Mouse (Mus musculus) intestine, postnatal 0 days (tissue): ENCODE results near the gene Ptcd1. TPM values are rescaled to one million over a fixed set of nuclear protein-coding genes. Genes with fewer than 3 reads are reported as not detected.

Experiments used
- ATAC-seq: fragments of 200-750 bp; cut with Nextera tagmentation; 2 replicates; pipeline ENCODE4 v1.8.0; 2017; ENCODE audit warnings: mild to moderate bottlenecking, moderate TSS enrichment, moderate library complexity
- H3K27ac ChIP-seq: fragments of 300-500 bp; sonication (generic); 2 replicates; pipeline ENCODE4 v1.5.1; 2014; ENCODE audit warnings: mild to moderate bottlenecking, low read depth, low read length, moderate library complexity
- H3K27me3 ChIP-seq: fragments of 300-500 bp; sonication (generic); replicated peaks from 2 replicates; pipeline ENCODE4 v1.6.1; 2014; ENCODE audit warnings: low read length, mixed read lengths; ENCODE audit not compliant: control insufficient read depth, insufficient read depth
- H3K36me3 ChIP-seq: fragments of 300-500 bp; sonication (generic); 2 replicates; pipeline ENCODE4 v1.6.1; 2014; ENCODE audit warnings: mild to moderate bottlenecking, moderate library complexity; ENCODE audit not compliant: control insufficient read depth, insufficient read depth
- H3K4me1 ChIP-seq: fragments of 300-500 bp; sonication (generic); replicated peaks from 2 replicates; pipeline ENCODE4 v1.6.1; 2014; ENCODE audit warnings: antibody characterized with exemption, low read length, mixed read lengths; ENCODE audit not compliant: control insufficient read depth, insufficient read depth
- H3K4me2 ChIP-seq: fragments of 300-500 bp; sonication (generic); replicated peaks from 2 replicates; pipeline ENCODE4 v1.6.1; 2014; ENCODE audit warnings: low read depth, mild to moderate bottlenecking, moderate library complexity
- H3K4me3 ChIP-seq: fragments of 300-500 bp; sonication (generic); 2 replicates; pipeline ENCODE4 v1.5.1; 2014; ENCODE audit warnings: low read depth, low read length
- H3K9ac ChIP-seq: fragments of 300-500 bp; sonication (generic); 2 replicates; pipeline ENCODE4 v1.6.1; 2014; ENCODE audit warnings: mild to moderate bottlenecking, low read depth, low read length
- H3K9me3 ChIP-seq: fragments of 300-500 bp; sonication (generic); 2 replicates; pipeline ENCODE4 v1.6.1; 2016; ENCODE audit warnings: mixed run types; ENCODE audit not compliant: control insufficient read depth
- CTCF ChIP-seq: sonication (generic); IDR thresholded peaks from 2 replicates; pipeline ENCODE4 v1.5.1; 2016; ENCODE audit warnings: low read depth, mild to moderate bottlenecking, control low read depth, antibody characterized with exemption, moderate library complexity
- WGBS: fragments of 180-500 bp; shearing (Covaris S2); extraction: QIAGEN DNeasy Blood & Tissue Kit; methylation state at CpG from one replicate; pipeline ENCODE4 v1.1.7; 2014; 5-methylcytosine and 5-hydroxymethylcytosine counted together
- polyA plus RNA-seq: library from polyadenylated mRNA; unstranded; fragments of >200 nt; fragmentation: Nextera tagmentation; extraction: Ambion mirVana; gene quantifications from 2 replicates; pipeline ENCODE4 v1.2.1, GENCODE M21; 2015

Gene Ptcd1
- polyA plus RNA-seq, 1 experiment from 2014 or later = 9.3 TPM

DNA sequence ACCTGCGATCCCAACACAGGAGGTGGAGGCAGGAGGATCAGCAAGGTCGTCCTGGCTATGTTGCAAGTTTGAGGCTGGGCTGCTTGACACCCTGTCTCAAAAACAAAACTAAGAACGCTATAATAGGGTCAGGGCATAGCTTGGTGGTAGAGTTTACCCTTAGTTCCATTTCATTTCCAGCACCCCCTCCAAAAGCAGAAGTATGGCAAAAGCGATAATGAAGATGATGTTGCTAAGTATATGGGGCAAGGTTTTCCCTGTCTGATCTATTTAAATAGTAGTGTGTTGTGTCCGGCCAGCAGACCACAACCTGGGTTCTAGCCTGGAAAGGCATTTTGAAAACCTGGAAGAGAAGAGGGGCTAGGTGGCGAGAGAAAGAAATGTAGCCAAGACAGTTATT, 41.0 kb upstream of the Ptcd1 start:
- no peak for TF ChIP-seq CTCF
- Histone ChIP-seq H3K27ac (no peak overlapping the region), H3K9ac (no peak overlapping the region), H3K4me3 (no peak overlapping the region), H3K4me1 (no peaks in the 10 kb centered on the region; the same call in 1 of the 2 replicates), H3K27me3 (no peaks in the 10 kb centered on the region), H3K4me2 (no peak overlapping the region), H3K9me3 (no peaks in the 10 kb centered on the region), H3K36me3 (peaks cover 29% of the 10 kb centered on the region)
- no peak for ATAC-seq
- WGBS = 74% methylated on average over 5 of the region's 6 CpGs

- no peak overlapping the region for H3K4me2 ChIP-seq
- 93% methylated on average over 6 of the region's 6 CpGs for WGBS
- no peaks in the 10 kb centered on the region; the same call in 1 of the 2 replicates for H3K4me1 ChIP-seq
- no peak overlapping the region for H3K4me3 ChIP-seq
- no peak for ATAC-seq
- no peaks in the 10 kb centered on the region for H3K27me3 ChIP-seq
- no peak overlapping the region for H3K9ac ChIP-seq
- peaks cover 23% of the 10 kb centered on the region for H3K36me3 ChIP-seq
- H3K27ac ChIP-seq = no peak overlapping the region
- TF ChIP-seq CTCF = no peak
- no peaks in the 10 kb centered on the region for H3K9me3 ChIP-seq
Measured at GRCm38 (mm10) chr5:145207385-145207784, 40.5 kb upstream of the Ptcd1 start.

DNA sequence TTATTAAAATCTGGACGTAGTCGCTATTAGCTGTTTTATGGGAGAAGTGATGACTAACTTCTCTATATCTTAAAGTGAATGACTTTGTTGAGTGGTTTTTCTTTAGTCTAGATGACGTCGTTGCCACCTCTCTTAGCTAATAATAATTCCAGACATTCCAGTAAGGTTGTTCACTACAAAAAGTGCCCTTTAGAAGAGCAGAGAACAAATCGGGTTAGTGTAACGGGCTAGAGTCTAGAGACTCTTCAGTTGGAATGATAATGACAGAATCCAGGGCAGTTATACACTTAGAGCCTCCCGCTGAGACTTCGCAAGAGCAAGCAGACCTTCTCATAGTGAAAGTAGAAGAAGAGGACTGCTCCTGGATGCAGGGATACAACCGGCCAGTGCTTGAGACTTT, 38.1 kb upstream of the Ptcd1 start:
- no peak for TF ChIP-seq CTCF
- Histone ChIP-seq H3K36me3 (0 out of 2 replicates have a peak, but pooled peaks cover under 1% of the 10 kb centered on the region), H3K4me2 (peak overlapping the region; percentile 69), H3K27me3 (no peaks in the 10 kb centered on the region), H3K4me1 (no peaks in the 10 kb centered on the region; the same call in 1 of the 2 replicates), H3K9ac (peak overlapping the region; percentile 37; the same call in 1 of the 2 replicates), H3K27ac (peak overlapping the region; percentile 46; the same call in 1 of the 2 replicates), H3K9me3 (no peaks in the 10 kb centered on the region), H3K4me3 (peak overlapping the region; percentile 58)
- ATAC-seq = no peak
- WGBS = 12% methylated on average over 9 of the region's 9 CpGs

DNA sequence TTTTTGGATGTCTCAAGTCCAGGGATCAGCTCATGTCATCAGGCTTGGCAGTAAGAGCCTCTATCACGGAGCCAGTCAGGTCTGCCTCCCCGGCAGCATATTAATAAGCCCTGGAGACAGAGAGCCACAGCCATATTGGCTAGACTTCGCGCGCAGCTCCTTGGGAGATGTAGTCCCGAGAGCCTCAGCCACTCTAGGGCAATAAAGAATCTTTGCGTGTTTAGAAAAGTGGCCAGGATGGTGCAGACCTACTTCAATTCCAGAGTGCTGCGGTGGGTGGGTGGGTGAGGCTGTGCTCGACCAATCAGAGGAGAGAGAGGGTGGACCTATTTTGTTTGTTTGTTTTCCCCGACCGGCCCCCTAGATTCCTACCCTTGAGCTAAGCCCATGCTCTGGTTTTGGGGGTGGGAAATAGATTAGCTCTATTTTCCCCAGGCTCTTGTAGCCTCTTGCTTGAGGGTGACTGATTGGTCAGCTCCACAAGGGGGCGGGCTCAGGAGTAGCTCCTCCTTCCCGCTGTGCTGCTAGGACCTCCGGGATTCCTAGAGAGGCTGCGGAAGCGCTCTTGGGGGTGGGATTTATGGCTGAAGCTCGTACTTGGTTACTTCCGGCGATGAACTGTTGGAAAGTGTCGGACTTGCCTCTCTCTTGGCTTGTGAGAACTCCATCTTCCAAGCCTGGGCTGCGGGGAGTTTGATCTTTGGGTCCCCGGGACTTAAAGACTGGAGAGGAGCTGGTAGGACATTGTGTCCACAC, 37.2 kb upstream of the Ptcd1 start, which contains the start of gene Zkscan5:
Zkscan5 (plus strand) TSS at position 627 of the 756 bp plus-strand sequence.
- Histone ChIP-seq H3K4me1 (no peaks in the 10 kb centered on the region; the same call in 1 of the 2 replicates), H3K9ac (peak within 1 kb of the TSS; percentile 37; the same call in 1 of the 2 replicates), H3K36me3 (0 out of 2 replicates have a peak, but pooled peaks cover under 1% of the 10 kb centered on the region), H3K4me2 (peak within 1 kb of the TSS; percentile 69), H3K9me3 (no peaks in the 10 kb centered on the region), H3K4me3 (peak within 1 kb of the TSS; percentile 58), H3K27me3 (no peaks in the 10 kb centered on the region), H3K27ac (peak within 1 kb of the TSS; percentile 88)
- ATAC-seq = peak; percentile 95
- peak; percentile 31; the same call in 1 of the 2 replicates for TF ChIP-seq CTCF
- WGBS = 0% methylated on average over 22 of the region's 22 CpGs

DNA sequence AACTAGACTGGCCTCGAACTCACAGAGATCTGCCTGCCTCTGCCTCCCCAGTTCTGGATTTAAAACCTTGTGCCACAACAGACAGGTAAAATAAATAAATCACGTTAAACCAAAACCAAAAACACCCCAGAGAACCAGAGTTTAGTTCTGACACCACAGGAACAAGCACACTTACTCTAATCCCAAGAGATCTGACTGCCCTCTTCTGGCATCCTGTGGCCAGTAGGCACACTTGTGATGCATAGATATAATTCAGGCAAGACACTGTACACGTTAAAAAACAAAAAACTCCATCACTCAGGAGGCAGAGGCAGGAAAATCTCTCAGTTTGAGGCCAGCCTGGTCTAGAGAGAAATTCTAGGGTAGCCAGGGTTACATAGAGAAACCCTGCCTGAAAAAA, 35.5 kb upstream of the Ptcd1 start:
- Histone ChIP-seq H3K4me3 (no peak overlapping the region), H3K9ac (no peak overlapping the region), H3K27ac (no peak overlapping the region), H3K4me1 (no peaks in the 10 kb centered on the region; the same call in 1 of the 2 replicates), H3K9me3 (no peaks in the 10 kb centered on the region), H3K4me2 (no peak overlapping the region), H3K36me3 (peaks cover 11% of the 10 kb centered on the region), H3K27me3 (no peaks in the 10 kb centered on the region)
- no peak for ATAC-seq
- TF ChIP-seq CTCF = peak; percentile 18; the same call in 1 of the 2 replicates
- 50% methylated on average over 3 of the region's 3 CpGs for WGBS

- H3K27me3 ChIP-seq = no peaks in the 10 kb centered on the region
- H3K4me1 ChIP-seq = no peaks in the 10 kb centered on the region; the same call in 1 of the 2 replicates
- WGBS = 1% methylated on average over 37 of the region's 37 CpGs
- H3K27ac ChIP-seq = peak within 1 kb of the TSS; percentile 83
- peaks cover 17% of the 10 kb centered on the region for H3K36me3 ChIP-seq
- peak; percentile 20; the same call in 1 of the 2 replicates for TF ChIP-seq CTCF
- H3K9me3 ChIP-seq = no peaks in the 10 kb centered on the region
- H3K9ac ChIP-seq = peak within 1 kb of the TSS; percentile 86
- peak within 1 kb of the TSS; percentile 94 for H3K4me3 ChIP-seq
- 0 out of 2 replicates have a peak, but pooled peaks have one; percentile 23 for ATAC-seq
- peak within 1 kb of the TSS; percentile 90 for H3K4me2 ChIP-seq
Measured at GRCm38 (mm10) chr5:145201321-145201991, 34.5 kb upstream of the Ptcd1 start, which contains the start of gene Zkscan14. Gene Zkscan14 (minus strand): TSS chr5:145201868.
